Comparison of ENCODE assay signal across 21 mouse cellular contexts in the genomic region with DNA sequence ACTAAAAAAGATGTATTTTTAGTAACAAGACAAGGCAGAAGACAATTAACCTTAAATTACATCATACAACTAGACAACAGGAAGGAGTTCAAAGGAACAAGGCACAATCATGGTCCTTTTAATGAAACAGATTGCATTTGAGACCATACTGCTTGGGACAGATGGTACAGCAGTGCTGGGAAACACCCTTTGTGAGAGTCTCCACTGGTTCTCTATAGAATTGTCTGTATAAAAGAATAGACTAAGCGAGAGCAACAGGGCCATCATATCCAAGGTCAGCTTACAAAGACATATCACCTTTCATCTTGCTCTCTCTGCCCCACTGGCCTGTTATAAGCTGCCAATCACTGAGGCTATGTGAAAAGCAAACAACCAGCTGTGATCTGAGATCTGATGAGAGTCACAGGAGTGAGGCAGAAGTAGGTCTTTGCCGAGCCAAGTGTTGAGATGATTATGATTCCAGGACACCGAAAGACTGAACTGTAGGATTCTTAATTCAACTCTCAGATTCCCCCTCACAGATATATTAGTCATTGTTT.
DNase-seq lines count a peak whose midpoint lies in the region; ATAC-seq and TF ChIP-seq lines count a peak whose summit lies in the region.
"Had no signal": no experiment of that assay in that cellular context is flagged by ENCODE, and none has a peak within 500 bp of the region (broad histone marks: within the 10 kb centered on the region; RNA-seq: fewer than 3 reads in every experiment).

No protein-coding gene starts in this region.

- peak; percentile 26; the same call in 1 of the 2 replicates for ATAC-seq in forebrain, embryonic 14.5 days
- no peak for ATAC-seq in forebrain, embryonic 12.5 days (ENCODE audit: low FRiP score)
- 0 out of 2 replicates have a peak, but pooled peaks have one; percentile 48 for ATAC-seq in limb, embryonic 13.5 days (ENCODE audit: low FRiP score, low read depth)
- peak; percentile 77 for ATAC-seq in midbrain, embryonic 15.5 days (replicated peaks)
- ATAC-seq: hindbrain, embryonic 16.5 days had no signal

- H3K36me3 ChIP-seq in forebrain, embryonic 14.5 days (ENCODE audit: control insufficient read depth, insufficient read depth, low read length): no peaks in the 10 kb centered on the region
- no peaks in the 10 kb centered on the region for H3K36me3 ChIP-seq in forebrain, embryonic 12.5 days (replicated peaks)
- no peaks in the 10 kb centered on the region for H3K36me3 ChIP-seq in limb, embryonic 13.5 days
- no peaks in the 10 kb centered on the region for H3K36me3 ChIP-seq in limb, embryonic 10.5 days
- H3K36me3 ChIP-seq in midbrain, embryonic 15.5 days (replicated peaks): no peaks in the 10 kb centered on the region
- H3K36me3 ChIP-seq: limb, embryonic 12.5 days; neural tube, embryonic 13.5 days had no signal

- H3K27me3 ChIP-seq in forebrain, embryonic 14.5 days (replicated peaks; ENCODE audit: control insufficient read depth, insufficient read depth, low read length): no peaks in the 10 kb centered on the region
- no peaks in the 10 kb centered on the region for H3K27me3 ChIP-seq in forebrain, embryonic 12.5 days
- H3K27me3 ChIP-seq in limb, embryonic 13.5 days: no peaks in the 10 kb centered on the region
- no peaks in the 10 kb centered on the region for H3K27me3 ChIP-seq in limb, embryonic 10.5 days (ENCODE audit: low read depth, poor library complexity, severe bottlenecking)
- no peaks in the 10 kb centered on the region for H3K27me3 ChIP-seq in midbrain, embryonic 15.5 days (replicated peaks)
- H3K27me3 ChIP-seq: limb, embryonic 12.5 days; neural tube, embryonic 13.5 days had no signal

- no peak overlapping the region for H3K4me3 ChIP-seq in forebrain, embryonic 14.5 days (ENCODE audit: low read depth, low read length)
- H3K4me3 ChIP-seq in forebrain, embryonic 12.5 days (replicated peaks): no peak overlapping the region
- no peak overlapping the region for H3K4me3 ChIP-seq in limb, embryonic 13.5 days
- H3K4me3 ChIP-seq in limb, embryonic 10.5 days: no peak overlapping the region
- H3K4me3 ChIP-seq in midbrain, embryonic 15.5 days: no peak overlapping the region
- H3K4me3 ChIP-seq: erythroblast, embryonic 14.5 days; gastrocnemius, adult 2 months; limb, embryonic 12.5 days; neural tube, embryonic 13.5 days had no signal

- no peaks in the 10 kb centered on the region for H3K4me1 ChIP-seq in forebrain, embryonic 14.5 days (ENCODE audit: control insufficient read depth, insufficient read depth, low read length)
- no peaks in the 10 kb centered on the region for H3K4me1 ChIP-seq in forebrain, embryonic 12.5 days
- H3K4me1 ChIP-seq in limb, embryonic 13.5 days: no peaks in the 10 kb centered on the region
- H3K4me1 ChIP-seq in limb, embryonic 10.5 days: no peaks in the 10 kb centered on the region
- no peaks in the 10 kb centered on the region for H3K4me1 ChIP-seq in midbrain, embryonic 15.5 days
- H3K4me1 ChIP-seq: neural tube, embryonic 13.5 days had no signal

- H3K9me3 ChIP-seq in forebrain, embryonic 14.5 days (replicated peaks; ENCODE audit: control insufficient read depth, low read length): no peaks in the 10 kb centered on the region
- H3K9me3 ChIP-seq in forebrain, embryonic 12.5 days: no peaks in the 10 kb centered on the region
- H3K9me3 ChIP-seq in limb, embryonic 13.5 days: no peaks in the 10 kb centered on the region
- no peaks in the 10 kb centered on the region for H3K9me3 ChIP-seq in limb, embryonic 10.5 days (replicated peaks)
- no peaks in the 10 kb centered on the region for H3K9me3 ChIP-seq in midbrain, embryonic 15.5 days
- H3K9me3 ChIP-seq: limb, embryonic 12.5 days; neural tube, embryonic 13.5 days had no signal

- H3K27ac ChIP-seq in forebrain, embryonic 14.5 days (ENCODE audit: low read depth, low read length): no peak overlapping the region
- H3K27ac ChIP-seq in forebrain, embryonic 12.5 days: no peak overlapping the region
- no peak overlapping the region for H3K27ac ChIP-seq in limb, embryonic 13.5 days
- H3K27ac ChIP-seq in limb, embryonic 10.5 days: no peak overlapping the region
- H3K27ac ChIP-seq in midbrain, embryonic 15.5 days: no peak overlapping the region
- H3K27ac ChIP-seq: gastrocnemius, adult 2 months; limb, embryonic 12.5 days; liver, embryonic 14.5 days; macrophage; neural tube, embryonic 13.5 days had no signal

- no peak for TF ChIP-seq POLR2A in brain, embryonic 14.5 days (IDR thresholded peaks at IDR 0.05; ENCODE audit: borderline replicate concordance, extremely low read depth, insufficient read depth, insufficient read length, poor library complexity, severe bottlenecking)

- H3K4me2 ChIP-seq in forebrain, embryonic 14.5 days (ENCODE audit: low read length): no peak overlapping the region
- H3K4me2 ChIP-seq in forebrain, embryonic 12.5 days: no peak overlapping the region
- H3K4me2 ChIP-seq in limb, embryonic 13.5 days (replicated peaks): no peak overlapping the region
- no peak overlapping the region for H3K4me2 ChIP-seq in midbrain, embryonic 15.5 days
- H3K4me2 ChIP-seq: heart, embryonic 11.5 days; limb, embryonic 12.5 days; neural tube, embryonic 13.5 days had no signal

- TF ChIP-seq CTCF in brain, embryonic 14.5 days (IDR thresholded peaks at IDR 0.05; ENCODE audit: borderline replicate concordance, extremely low read depth, insufficient read depth, insufficient read length): no peak

- no peak overlapping the region for H3K9ac ChIP-seq in forebrain, embryonic 14.5 days (ENCODE audit: low read length)
- H3K9ac ChIP-seq in forebrain, embryonic 12.5 days: no peak overlapping the region
- no peak overlapping the region for H3K9ac ChIP-seq in limb, embryonic 13.5 days
- no peak overlapping the region for H3K9ac ChIP-seq in midbrain, embryonic 15.5 days
- H3K9ac ChIP-seq: limb, embryonic 12.5 days; liver, embryonic 14.5 days; neural tube, embryonic 13.5 days had no signal

- 69% methylated on average over 3 of the region's 3 CpGs for WGBS in forebrain, embryonic 14.5 days
- WGBS in forebrain, embryonic 12.5 days: 65% methylated on average over 3 of the region's 3 CpGs
- whole genome bisulfite sequencing in limb, embryonic 13.5 days: 55% methylated on average over 3 of the region's 3 CpGs
- 83% methylated on average over 3 of the region's 3 CpGs for WGBS in limb, embryonic 10.5 days
- 55% methylated on average over 3 of the region's 3 CpGs for WGBS in midbrain, embryonic 15.5 days

- peak; percentile 17 for DNase-seq in forebrain, embryonic 14.5 days (ENCODE audit: low spot score)
- DNase-seq in limb, embryonic 10.5 days (ENCODE audit: low spot score): no peak
- peak; percentile 56 for DNase-seq in brain, embryonic 14.5 days (ENCODE audit: low read depth)
- no peak for DNase-seq in kidney, adult 11 months
- no peak for DNase-seq in thymus, postnatal 36 days
- DNase-seq: cerebellum, postnatal 10 days; gastrocnemius, adult 2 months; heart, postnatal 10 days; kidney, adult 18-20 months; kidney, postnatal 36 days; thymus, postnatal 14 days had no signal

Comparison
In these comparisons a context has a peak if more than half of its experiments do, and no peak if none do; other contexts are left out.
1. DNase-seq: peak in forebrain, embryonic 14.5 days (single experiment) and brain, embryonic 14.5 days (single experiment); none in limb, embryonic 10.5 days (single experiment), kidney, adult 11 months (single experiment) and thymus, postnatal 36 days (0 of 2).